Mouse (Mus musculus) liver, adult 2 months (tissue): ENCODE results near the gene Lman1l. TPM values are rescaled to one million over a fixed set of nuclear protein-coding genes. Genes with fewer than 3 reads are reported as not detected.

Experiments used
- DNase-seq: peaks from one replicate; pipeline ENCODE4 v3.0.0-alpha.2; 2011; ENCODE audit warnings: low read depth, low spot score; ENCODE audit errors: extremely low read depth
- H3K27ac ChIP-seq: fragments of 200-500 bp; replicated peaks from 2 replicates; pipeline ENCODE4 v1.5.1; 2012; ENCODE audit warnings: low read depth, mild to moderate bottlenecking, control low read depth, inconsistent platforms, low read length; ENCODE audit not compliant: insufficient read depth
- H3K27me3 ChIP-seq: fragments of 200-500 bp; 2 replicates; pipeline ENCODE4 v1.6.1; 2012; ENCODE audit warnings: mild to moderate bottlenecking, moderate library complexity, low read length, inconsistent platforms; ENCODE audit not compliant: control insufficient read depth, insufficient read depth
- H3K36me3 ChIP-seq: fragments of 200-500 bp; 2 replicates; pipeline ENCODE4 v1.6.1; 2012; ENCODE audit warnings: low read length, inconsistent platforms; ENCODE audit not compliant: control insufficient read depth, insufficient read depth
- H3K4me1 ChIP-seq: fragments of 200-500 bp; 2 replicates; pipeline ENCODE4 v1.6.1; 2011; ENCODE audit warnings: low read length; ENCODE audit not compliant: control insufficient read depth, insufficient read depth
- H3K4me3 ChIP-seq: fragments of 200-500 bp; 2 replicates; pipeline ENCODE4 v1.5.1; 2011; ENCODE audit warnings: low read depth, mild to moderate bottlenecking, control low read depth, low read length, moderate library complexity; ENCODE audit not compliant: insufficient read depth
- H3K79me2 ChIP-seq: fragments of 200-500 bp; 2 replicates; pipeline ENCODE4 v1.6.1; 2012; ENCODE audit warnings: inconsistent platforms, mild to moderate bottlenecking, low read length, moderate library complexity; ENCODE audit not compliant: control insufficient read depth, insufficient read depth
- H3K9ac ChIP-seq: fragments of 200-500 bp; 2 replicates; pipeline ENCODE4 v1.6.1; 2012; ENCODE audit warnings: low read depth, mild to moderate bottlenecking, control low read depth, inconsistent platforms, low read length
- CTCF ChIP-seq: fragments of 200-500 bp; IDR thresholded peaks from 2 replicates; pipeline ENCODE4 v1.5.1; 2011; ENCODE audit warnings: low read depth, low read length, control low read depth
- POLR2A ChIP-seq: fragments of 200-500 bp; IDR thresholded peaks from 2 replicates; pipeline ENCODE4 v1.6.1; 2011; ENCODE audit warnings: low read length, control low read depth; ENCODE audit not compliant: insufficient read depth; ENCODE audit errors: extremely low read depth
- WGBS: fragments of 180-500 bp; shearing (Covaris S2); methylation state at CpG from one replicate; pipeline ENCODE4 v1.1.7; 2018; 5-methylcytosine and 5-hydroxymethylcytosine counted together
- polyA plus RNA-seq: library from polyadenylated mRNA; depleted of rRNA; stranded (reverse); fragments of >200 nt; gene quantifications from 2 replicates; pipeline ENCODE4 v1.2.3, GENCODE M21; 2012
- total RNA-seq: library from RNA; depleted of rRNA; stranded (reverse); fragments of >200 nt; gene quantifications from 2 replicates; pipeline ENCODE4 v1.2.3, GENCODE M21; 2014

Lman1l gene
- total and polyA plus RNA-seq, 2 experiments, result not detected

- Histone ChIP-seq H3K27ac (peak overlapping the region; percentile 27; the same call in 1 of the 2 replicates), H3K27me3 (no peaks in the 10 kb centered on the region), H3K79me2 (no peaks in the 10 kb centered on the region), H3K4me3 (no peak overlapping the region), H3K4me1 (peaks cover 25% of the 10 kb centered on the region), H3K36me3 (no peaks in the 10 kb centered on the region), H3K9ac (no peak overlapping the region)
- DNase-seq, result no peak
- no peak for TF ChIP-seq POLR2A
- TF ChIP-seq CTCF, result no peak
- WGBS, result 70% methylated on average over 6 of the region's 6 CpGs
Measured at GRCm38 (mm10) chr9:57650786-57651311, 30.3 kb upstream of the Lman1l start.

- Histone ChIP-seq H3K79me2 (no peaks in the 10 kb centered on the region), H3K27ac (peak overlapping the region; percentile 18), H3K36me3 (no peaks in the 10 kb centered on the region), H3K4me1 (peaks cover 26% of the 10 kb centered on the region), H3K27me3 (no peaks in the 10 kb centered on the region), H3K4me3 (no peak overlapping the region), H3K9ac (no peak overlapping the region)
- DNase-seq, result no peak
- no peak for TF ChIP-seq CTCF
- no peak for TF ChIP-seq POLR2A
- WGBS, result 93% methylated on average over 6 of the region's 6 CpGs
Measured at GRCm38 (mm10) chr9:57650130-57650785, 29.7 kb upstream of the Lman1l start.

GRCm38 (mm10) chr9:57647286-57648108, 26.9 kb upstream of the Lman1l start:
- 32% methylated on average over 4 of the region's 4 CpGs for WGBS

GRCm38 (mm10) chr9:57646551-57647103, 26.1 kb upstream of the Lman1l start:
- peak overlapping the region; percentile 70 for H3K9ac ChIP-seq
- peak; percentile 92 for DNase-seq

More at GRCm38 (mm10) chr9:57647286-57648108, 26.9 kb upstream of the Lman1l start:
- Histone ChIP-seq H3K9ac (peak overlapping the region; percentile 70), H3K4me1 (peaks cover 41% of the 10 kb centered on the region), H3K79me2 (peaks cover 20% of the 10 kb centered on the region), H3K27ac (peak overlapping the region; percentile 98), H3K36me3 (no peaks in the 10 kb centered on the region), H3K4me3 (no peak overlapping the region), H3K27me3 (no peaks in the 10 kb centered on the region)
- DNase-seq, result no peak
- no peak for TF ChIP-seq CTCF
- TF ChIP-seq POLR2A, result no peak

GRCm38 (mm10) chr9:57644944-57645893, 24.6 kb upstream of the Lman1l start:
- Histone ChIP-seq H3K27ac (peak overlapping the region; percentile 94), H3K4me1 (peaks cover 56% of the 10 kb centered on the region), H3K79me2 (peaks cover 41% of the 10 kb centered on the region), H3K4me3 (peak overlapping the region; percentile 96), H3K27me3 (no peaks in the 10 kb centered on the region), H3K9ac (peak overlapping the region; percentile 100), H3K36me3 (no peaks in the 10 kb centered on the region)
- TF ChIP-seq CTCF (peak; percentile 87), POLR2A (peak; percentile 82)
- under 1% methylated on average over 83 of the region's 85 CpGs for WGBS
- peak; percentile 68 for DNase-seq

More at GRCm38 (mm10) chr9:57646551-57647103, 26.1 kb upstream of the Lman1l start:
- TF ChIP-seq CTCF (no peak), POLR2A (0 out of 2 replicates have a peak, but pooled peaks have one; percentile 7)
- 35% methylated on average over 12 of the region's 12 CpGs for WGBS
- peak overlapping the region; percentile 24 for H3K4me3 ChIP-seq
- H3K27me3 ChIP-seq, result no peaks in the 10 kb centered on the region
- peak overlapping the region; percentile 98 for H3K27ac ChIP-seq
- no peaks in the 10 kb centered on the region for H3K36me3 ChIP-seq
- peaks cover 27% of the 10 kb centered on the region for H3K79me2 ChIP-seq
- H3K4me1 ChIP-seq, result peaks cover 44% of the 10 kb centered on the region
